Mouse (Mus musculus): ENCODE results near the gene Cmtm5.

GRCm38 (mm10) chr14:54912886-54913285 lies 23.2 kb upstream of the Cmtm5 start, which contains the start of gene Slc22a17:
- TF ChIP-seq CTCF (IDR thresholded peaks at IDR 0.05; ENCODE audit: low read depth, low read length): no peak
- TF ChIP-seq POLR2A (IDR thresholded peaks at IDR 0.05; ENCODE audit: extremely low read depth, insufficient read depth, low read length): 0 out of 2 replicates have a peak, but pooled peaks have one; percentile 21
